In the genomic region with DNA sequence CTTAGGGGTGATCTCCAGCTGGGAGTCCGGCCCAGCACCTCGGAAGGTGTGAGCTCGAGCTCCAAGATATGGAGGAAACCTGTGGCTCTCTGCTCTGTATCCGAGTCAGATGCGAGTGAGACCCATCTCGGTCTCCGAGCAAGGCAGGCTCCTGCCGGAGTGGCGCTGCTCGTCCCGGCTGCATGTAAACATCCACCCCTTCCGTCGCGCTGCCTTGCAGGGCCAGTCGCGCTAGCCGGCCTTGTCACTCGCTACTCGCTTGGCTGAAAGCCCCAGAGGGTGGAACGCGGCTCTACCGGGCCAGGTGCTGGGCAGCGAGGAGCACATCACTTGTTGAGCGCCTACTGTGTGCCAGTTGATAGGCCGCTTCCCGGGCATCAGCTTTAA, we compare ENCODE assay signal across 8 mouse cellular contexts. TPM values are rescaled to one million over a fixed set of nuclear protein-coding genes. Genes with fewer than 3 reads are reported as not detected.
DNase-seq lines count a peak whose midpoint lies in the region; ATAC-seq and TF ChIP-seq lines count a peak whose summit lies in the region.

No protein-coding gene starts in this region.

- peak; percentile 79 for ATAC-seq in forebrain, embryonic 13.5 days
- peak; percentile 77 for ATAC-seq in neural tube, embryonic 15.5 days (ENCODE audit: low FRiP score)

- peak overlapping the region; percentile 93 for H3K27ac ChIP-seq in forebrain, embryonic 13.5 days
- H3K27ac ChIP-seq in neural tube, embryonic 15.5 days (replicated peaks) = peak overlapping the region; percentile 89
- peak overlapping the region; percentile 56 for H3K27ac ChIP-seq in testis, adult 2 months (ENCODE audit: control insufficient read depth, insufficient read depth, low read depth, low read length)

- peak; percentile 91 for DNase-seq in brain, embryonic 14.5 days (ENCODE audit: low read depth)
- DNase-seq in heart, postnatal 10 days = peak; percentile 89 to 91
- DNase-seq in kidney, postnatal 4 days = peak; percentile 83 to 92
- peak; percentile 75 for DNase-seq in lung, adult 2 months

- H3K4me2 ChIP-seq in forebrain, embryonic 13.5 days = peak overlapping the region; percentile 80
- H3K4me2 ChIP-seq in neural tube, embryonic 15.5 days = peak overlapping the region; percentile 79

- peaks cover 30% of the 10 kb centered on the region for H3K79me2 ChIP-seq in C2C12 (ENCODE audit: control insufficient read depth, insufficient read depth)

- peaks cover 48% of the 10 kb centered on the region for H3K4me1 ChIP-seq in forebrain, embryonic 13.5 days
- H3K4me1 ChIP-seq in lung, adult 2 months (ENCODE audit: control insufficient read depth, insufficient read depth, low read length) = peaks cover 2% of the 10 kb centered on the region; the same call in 1 of the 2 replicates
- H3K4me1 ChIP-seq in neural tube, embryonic 15.5 days = peaks cover 19% of the 10 kb centered on the region
- peaks cover 8% of the 10 kb centered on the region for H3K4me1 ChIP-seq in testis, adult 2 months (ENCODE audit: control insufficient read depth, insufficient read depth, low read length)

- intact Hi-C loops in heart, postnatal 10 days (cut with DNase I) = loop anchor here (2.0 to 10.0 kb wide), 8 partner anchors 59 to 577 kb away; no protein-coding TSS in a partner anchor

- H3K9ac ChIP-seq in forebrain, embryonic 13.5 days = peak overlapping the region; percentile 97
- peak overlapping the region; percentile 72 for H3K9ac ChIP-seq in neural tube, embryonic 15.5 days (replicated peaks)

- WGBS in forebrain, embryonic 13.5 days = under 1% methylated on average over 26 of the region's 26 CpGs
- WGBS in lung, adult 2 months = under 1% methylated on average over 26 of the region's 26 CpGs
- WGBS in neural tube, embryonic 15.5 days = under 1% methylated on average over 26 of the region's 26 CpGs

- peak; percentile 11 for TF ChIP-seq CTCF in C2C12 (IDR thresholded peaks at IDR 0.05; ENCODE audit: control insufficient read depth, insufficient read depth, insufficient read length)
- TF ChIP-seq CTCF in brain, embryonic 14.5 days (IDR thresholded peaks at IDR 0.05; ENCODE audit: borderline replicate concordance, extremely low read depth, insufficient read depth, insufficient read length) = peak; percentile 37; the same call in 1 of the 2 replicates
- TF ChIP-seq CTCF in lung, adult 2 months (IDR thresholded peaks at IDR 0.05; ENCODE audit: insufficient read depth, low read length) = no peak
- 0 out of 2 replicates have a peak, but pooled peaks have one; percentile 6 for TF ChIP-seq CTCF in testis, adult 2 months (IDR thresholded peaks at IDR 0.05; ENCODE audit: control insufficient read depth, insufficient read depth, insufficient replicate concordance, low read depth, low read length)

- no peaks in the 10 kb centered on the region for H3K9me3 ChIP-seq in forebrain, embryonic 13.5 days (replicated peaks)
- no peaks in the 10 kb centered on the region for H3K9me3 ChIP-seq in neural tube, embryonic 15.5 days (replicated peaks)

- no peak for TF ChIP-seq POLR2A in brain, embryonic 14.5 days (IDR thresholded peaks at IDR 0.05; ENCODE audit: borderline replicate concordance, extremely low read depth, insufficient read depth, insufficient read length, poor library complexity, severe bottlenecking)
- TF ChIP-seq POLR2A in lung, adult 2 months (IDR thresholded peaks at IDR 0.05; ENCODE audit: borderline replicate concordance, extremely low read depth, low read depth, low read length) = peak; percentile 81
- TF ChIP-seq POLR2A in testis, adult 2 months (IDR thresholded peaks at IDR 0.05; ENCODE audit: control insufficient read depth, low read depth, low read length) = peak; percentile 56; the same call in 1 of the 2 replicates

- peaks cover 3% of the 10 kb centered on the region for H3K36me3 ChIP-seq in C2C12 (ENCODE audit: control insufficient read depth, insufficient read depth)
- H3K36me3 ChIP-seq in forebrain, embryonic 13.5 days (ENCODE audit: poor library complexity, severe bottlenecking) = peaks cover 10% of the 10 kb centered on the region; the same call in 1 of the 2 replicates
- no peaks in the 10 kb centered on the region for H3K36me3 ChIP-seq in neural tube, embryonic 15.5 days
- H3K36me3 ChIP-seq in testis, adult 2 months (ENCODE audit: control insufficient read depth, insufficient read depth, low read length) = no peaks in the 10 kb centered on the region

- no peaks in the 10 kb centered on the region for H3K79me3 ChIP-seq in C2C12 (ENCODE audit: low read depth)

- peak overlapping the region; percentile 83 for H3ac ChIP-seq in C2C12 (ENCODE audit: control insufficient read depth, insufficient read length, low read depth)

- no peaks in the 10 kb centered on the region for H3K27me3 ChIP-seq in C2C12 (ENCODE audit: control insufficient read depth, insufficient read depth, insufficient read length)
- H3K27me3 ChIP-seq in forebrain, embryonic 13.5 days = no peaks in the 10 kb centered on the region
- no peaks in the 10 kb centered on the region for H3K27me3 ChIP-seq in neural tube, embryonic 15.5 days (replicated peaks)
- H3K27me3 ChIP-seq in testis, adult 2 months (ENCODE audit: control insufficient read depth, insufficient read depth, low read length) = no peaks in the 10 kb centered on the region; the same call in 1 of the 2 replicates

- H3K4me3 ChIP-seq in C2C12 (ENCODE audit: insufficient read depth, poor library complexity, severe bottlenecking) = peak overlapping the region; percentile 69
- peak overlapping the region; percentile 89 for H3K4me3 ChIP-seq in forebrain, embryonic 13.5 days
- peak overlapping the region; percentile 83 for H3K4me3 ChIP-seq in lung, adult 2 months (replicated peaks; ENCODE audit: extremely low read depth, low read depth, low read length)
- H3K4me3 ChIP-seq in neural tube, embryonic 15.5 days (replicated peaks) = peak overlapping the region; percentile 59
- H3K4me3 ChIP-seq in testis, adult 2 months (ENCODE audit: control insufficient read depth, low read depth, low read length) = peak overlapping the region; percentile 92

TF ChIP-seq in C2C12, 6 proteins besides CTCF, POLR2A, EP300 and RAD21:
- TF ChIP-seq USF1 (IDR thresholded peaks at IDR 0.05; ENCODE audit: low read depth) (no peak), CEBPB (IDR thresholded peaks at IDR 0.05; ENCODE audit: low read depth) (no peak), FOSL1 (IDR thresholded peaks at IDR 0.05; ENCODE audit: insufficient read depth, low read length, poor library complexity, severe bottlenecking) (no peak), MYOG (IDR thresholded peaks at IDR 0.05; ENCODE audit: control insufficient read depth, extremely low read depth, insufficient read length) (no peak), MAX (IDR thresholded peaks at IDR 0.05) (no peak)
TF ChIP-seq in C2C12: peak in this region for 0.

RNA-seq across cellular contexts. Expression of a gene that starts 1.0 kb away (rescaled TPM):
- polyA plus RNA-seq in C2C12 (2012; fragmentation: generic; extraction: Trizol) = 7.0 TPM
- 58.9 and 61.5 TPM in 2 replicates for polyA plus RNA-seq in brain, embryonic 14.5 days (2012; rRNA removed)
- polyA plus RNA-seq in forebrain, embryonic 13.5 days (2015; fragmentation: Nextera tagmentation; extraction: Ambion mirVana) = 85.7 and 87.9 TPM in 2 replicates
- total RNA-seq in heart, postnatal 10 days (2021) = 10 to 100 TPM; 73.2 to 73.9 TPM
- 170 and 187 TPM in 2 replicates for polyA plus RNA-seq in lung, adult 2 months (2012; rRNA removed)
- 72.6 and 73.6 TPM in 2 replicates for polyA plus RNA-seq in neural tube, embryonic 15.5 days (2015; fragmentation: Nextera tagmentation; extraction: Ambion mirVana)
- 12.3 and 12.5 TPM in 2 replicates for polyA plus RNA-seq in testis, adult 2 months (2012; rRNA removed)

RNA-seq across cellular contexts. Expression of a gene that starts 48.5 kb away (rescaled TPM):
- 0.20 TPM for polyA plus RNA-seq in C2C12 (2012; fragmentation: generic; extraction: Trizol)
- 8.5 and 11.8 TPM in 2 replicates for polyA plus RNA-seq in brain, embryonic 14.5 days (2012; rRNA removed)
- polyA plus RNA-seq in forebrain, embryonic 13.5 days (2015; fragmentation: Nextera tagmentation; extraction: Ambion mirVana) = 6.2 and 7.1 TPM in 2 replicates
- 10 to 100 TPM; 71.3 to 81.0 TPM for total RNA-seq in heart, postnatal 10 days (2021)
- polyA plus RNA-seq in lung, adult 2 months (2012; rRNA removed) = 2.7 and 5.2 TPM in 2 replicates
- polyA plus RNA-seq in neural tube, embryonic 15.5 days (2015; fragmentation: Nextera tagmentation; extraction: Ambion mirVana) = 9.6 and 10.7 TPM in 2 replicates
- polyA plus RNA-seq in testis, adult 2 months (2012; rRNA removed) = 0.37 and 0.38 TPM in 2 replicates

Comparison
In these comparisons a context has a peak if more than half of its experiments do, and no peak if none do; other contexts are left out.
1. Peak in every context shown above with its lines: DNase-seq, ATAC-seq, H3K4me3 ChIP-seq and H3K27ac ChIP-seq.